Mouse (Mus musculus): ENCODE measurements around the gene Ubl3. TPM values are rescaled to one million over a fixed set of nuclear protein-coding genes. Genes with fewer than 3 reads are reported as not detected.

Gene Ubl3
- polyA plus RNA-seq, 1 experiment from 2014 or later, result 81.3 TPM

- 88% methylated on average over 8 of the region's 8 CpGs for WGBS
- Histone ChIP-seq H3K9ac (ENCODE audit: low read length) (no peak overlapping the region), H3K9me3 (ENCODE audit: control insufficient read depth, low read length) (no peaks in the 10 kb centered on the region), H3K4me3 (ENCODE audit: control insufficient read depth in 1 of 2, insufficient read depth in 1 of 2, low read depth in 1 of 2, low read length in 2 of 2) (no peak overlapping the region), H3K4me2 (ENCODE audit: low read length) (no peak overlapping the region), H3K4me1 (ENCODE audit: control insufficient read depth in 2 of 2, insufficient read depth in 2 of 2, low read length in 2 of 2) (peaks cover 8 to 28% of the 10 kb centered on the region in 2 experiments), H3K27ac (replicated peaks in 1 of 2; ENCODE audit: control insufficient read depth in 1 of 2, insufficient read depth in 1 of 2, low read depth in 2 of 2, low read length in 2 of 2) (no peak overlapping the region), H3K27me3 (ENCODE audit: control insufficient read depth, insufficient read depth, low read length) (no peaks in the 10 kb centered on the region), H3K36me3 (ENCODE audit: control insufficient read depth, insufficient read depth, low read length) (no peaks in the 10 kb centered on the region)
- no peak for ATAC-seq (ENCODE audit: insufficient number of reproducible peaks, insufficient read depth, low FRiP score, low read depth)
Observed at GRCm38 (mm10) chr5:148526631-148527030, 26.0 kb downstream of the Ubl3 start.

DNA sequence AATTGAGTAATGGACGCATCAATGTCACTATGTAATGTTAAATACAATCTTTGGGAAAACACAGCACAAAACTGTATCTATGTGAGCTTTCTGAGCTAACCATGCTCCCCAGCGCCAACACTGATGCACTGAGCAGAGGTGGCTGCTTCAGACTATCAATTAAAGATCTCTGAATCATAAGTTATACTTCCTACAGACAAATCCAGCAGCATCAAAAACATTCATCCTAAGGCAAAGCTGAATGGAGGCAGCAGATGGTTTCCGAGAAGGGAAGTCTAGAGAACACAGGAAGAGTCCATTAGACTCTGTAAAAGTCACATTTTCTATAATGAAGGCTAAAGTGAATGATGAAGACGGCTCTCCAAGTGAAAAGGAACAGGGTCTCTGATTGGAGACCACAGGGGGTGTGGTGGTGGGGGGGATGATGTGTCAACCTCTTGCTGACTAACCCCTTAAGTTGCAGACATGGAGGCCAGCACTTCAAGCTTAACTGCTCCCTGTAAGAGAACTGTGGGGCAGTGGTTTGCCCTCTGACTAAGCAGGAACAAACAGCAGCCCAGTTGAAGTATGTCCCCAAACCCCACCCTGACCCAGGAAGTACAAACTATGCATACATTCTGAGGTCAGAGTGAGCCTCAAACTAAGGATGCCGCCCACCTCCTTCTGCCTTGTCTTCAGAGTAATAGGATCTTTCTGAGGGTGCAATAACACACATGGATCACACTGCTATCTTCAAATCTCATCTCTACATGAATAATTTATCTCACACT lies 29.2 kb downstream of the Ubl3 start:
- Histone ChIP-seq H3K4me2 (ENCODE audit: low read length) (no peak overlapping the region), H3K4me3 (ENCODE audit: control insufficient read depth in 1 of 2, insufficient read depth in 1 of 2, low read depth in 1 of 2, low read length in 2 of 2) (no peak overlapping the region), H3K27me3 (ENCODE audit: control insufficient read depth, insufficient read depth, low read length) (no peaks in the 10 kb centered on the region), H3K4me1 (ENCODE audit: control insufficient read depth in 2 of 2, insufficient read depth in 2 of 2, low read length in 2 of 2) (peaks cover 13 to 35% of the 10 kb centered on the region in 2 experiments), H3K36me3 (ENCODE audit: control insufficient read depth, insufficient read depth, low read length) (no peaks in the 10 kb centered on the region), H3K9me3 (ENCODE audit: control insufficient read depth, low read length) (no peaks in the 10 kb centered on the region), H3K9ac (ENCODE audit: low read length) (no peak overlapping the region), H3K27ac (replicated peaks in 1 of 2; ENCODE audit: control insufficient read depth in 1 of 2, insufficient read depth in 1 of 2, low read depth in 2 of 2, low read length in 2 of 2) (no peak overlapping the region)
- no peak for ATAC-seq (ENCODE audit: insufficient number of reproducible peaks, insufficient read depth, low FRiP score, low read depth)
- 75% methylated on average over 5 of the region's 5 CpGs for WGBS

DNA sequence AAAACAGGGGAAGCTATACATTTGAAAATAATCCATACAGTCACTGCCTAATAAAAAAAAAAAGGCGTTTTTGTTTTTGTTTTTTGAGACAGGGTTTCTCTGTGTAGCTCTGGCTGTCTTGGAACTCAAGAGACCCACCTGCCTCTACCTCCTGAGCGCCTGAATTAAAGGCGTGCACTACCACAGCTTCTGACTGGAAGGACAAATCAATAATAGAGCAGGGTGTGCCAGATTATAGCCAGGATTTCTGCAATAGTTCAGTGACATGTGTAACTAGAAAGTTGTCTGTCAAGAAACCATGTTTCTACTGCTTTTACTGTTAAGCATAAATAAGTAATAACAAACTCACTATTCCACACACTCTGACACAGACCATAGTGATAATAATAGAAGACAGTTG lies 30.2 kb downstream of the Ubl3 start:
- no peak overlapping the region for H3K4me2 ChIP-seq (ENCODE audit: low read length)
- no peaks in the 10 kb centered on the region for H3K36me3 ChIP-seq (ENCODE audit: control insufficient read depth, insufficient read depth, low read length)
- no peaks in the 10 kb centered on the region for H3K27me3 ChIP-seq (ENCODE audit: control insufficient read depth, insufficient read depth, low read length)
- ATAC-seq (ENCODE audit: insufficient number of reproducible peaks, insufficient read depth, low FRiP score, low read depth), result no peak
- H3K9me3 ChIP-seq (ENCODE audit: control insufficient read depth, low read length), result no peaks in the 10 kb centered on the region
- no peak overlapping the region for H3K4me3 ChIP-seq (ENCODE audit: control insufficient read depth in 1 of 2, insufficient read depth in 1 of 2, low read depth in 1 of 2, low read length in 2 of 2)
- no peak overlapping the region for H3K27ac ChIP-seq (replicated peaks in 1 of 2; ENCODE audit: control insufficient read depth in 1 of 2, insufficient read depth in 1 of 2, low read depth in 2 of 2, low read length in 2 of 2)
- H3K4me1 ChIP-seq (ENCODE audit: control insufficient read depth in 2 of 2, insufficient read depth in 2 of 2, low read length in 2 of 2), result peaks cover 11 to 27% of the 10 kb centered on the region in 2 experiments
- 91% methylated on average over 3 of the region's 3 CpGs for WGBS
- no peak overlapping the region for H3K9ac ChIP-seq (ENCODE audit: low read length)

- Histone ChIP-seq H3K4me1 (ENCODE audit: control insufficient read depth in 2 of 2, insufficient read depth in 2 of 2, low read length in 2 of 2) (peaks cover 9 to 17% of the 10 kb centered on the region in 2 experiments; a peak in 3 of 4 replicates), H3K27ac (replicated peaks in 1 of 2; ENCODE audit: control insufficient read depth in 1 of 2, insufficient read depth in 1 of 2, low read depth in 2 of 2, low read length in 2 of 2) (no peak overlapping the region), H3K4me2 (ENCODE audit: low read length) (no peak overlapping the region), H3K9me3 (ENCODE audit: control insufficient read depth, low read length) (no peaks in the 10 kb centered on the region), H3K9ac (ENCODE audit: low read length) (no peak overlapping the region), H3K36me3 (ENCODE audit: control insufficient read depth, insufficient read depth, low read length) (no peaks in the 10 kb centered on the region), H3K27me3 (ENCODE audit: control insufficient read depth, insufficient read depth, low read length) (no peaks in the 10 kb centered on the region), H3K4me3 (ENCODE audit: control insufficient read depth in 1 of 2, insufficient read depth in 1 of 2, low read depth in 1 of 2, low read length in 2 of 2) (no peak overlapping the region)
- 58% methylated on average over 4 of the region's 4 CpGs for WGBS
- no peak for ATAC-seq (ENCODE audit: insufficient number of reproducible peaks, insufficient read depth, low FRiP score, low read depth)
Observed at GRCm38 (mm10) chr5:148517445-148517844, 35.1 kb downstream of the Ubl3 start.

DNA sequence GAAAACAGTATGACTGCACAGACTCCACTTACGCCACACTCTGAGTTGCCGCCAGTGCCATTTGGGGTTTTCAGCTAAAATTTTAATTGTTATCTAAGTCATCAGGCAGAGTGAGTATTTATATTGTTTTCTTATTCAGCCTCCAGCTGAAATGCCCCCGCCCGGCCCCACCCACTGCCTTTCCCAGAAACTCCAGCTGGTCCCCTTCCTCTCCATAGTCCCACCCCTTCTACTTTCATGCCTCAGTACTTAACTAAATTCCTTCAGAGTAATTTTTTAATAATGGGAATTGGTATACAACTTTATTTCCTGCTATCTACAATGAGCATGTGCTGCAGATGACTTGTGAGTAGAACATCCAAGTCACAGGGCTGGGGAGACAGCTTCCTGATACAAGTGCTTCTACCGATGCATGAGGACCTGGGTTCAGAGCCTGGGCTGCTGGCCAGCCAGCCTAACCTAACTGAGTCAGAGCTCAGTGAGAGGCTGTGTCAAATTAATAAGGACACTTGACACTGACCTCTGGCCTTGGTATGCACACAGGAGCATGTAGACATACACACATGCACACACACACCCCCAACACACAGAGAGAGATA lies 40.4 kb downstream of the Ubl3 start:
- H3K9ac ChIP-seq (ENCODE audit: low read length), result no peak overlapping the region
- 76% methylated on average over 5 of the region's 5 CpGs for WGBS
- no peaks in the 10 kb centered on the region for H3K27me3 ChIP-seq (ENCODE audit: control insufficient read depth, insufficient read depth, low read length)
- no peak overlapping the region for H3K27ac ChIP-seq (replicated peaks in 1 of 2; ENCODE audit: control insufficient read depth in 1 of 2, insufficient read depth in 1 of 2, low read depth in 2 of 2, low read length in 2 of 2)
- no peaks in the 10 kb centered on the region for H3K9me3 ChIP-seq (ENCODE audit: control insufficient read depth, low read length)
- ATAC-seq (ENCODE audit: insufficient number of reproducible peaks, insufficient read depth, low FRiP score, low read depth), result no peak
- no peak overlapping the region for H3K4me2 ChIP-seq (ENCODE audit: low read length)
- peaks cover 3 to 4% of the 10 kb centered on the region in 2 experiments; a peak in 1 of 4 replicates for H3K4me1 ChIP-seq (ENCODE audit: control insufficient read depth in 2 of 2, insufficient read depth in 2 of 2, low read length in 2 of 2)
- no peak overlapping the region for H3K4me3 ChIP-seq (ENCODE audit: control insufficient read depth in 1 of 2, insufficient read depth in 1 of 2, low read depth in 1 of 2, low read length in 2 of 2)
- peaks cover 43% of the 10 kb centered on the region for H3K36me3 ChIP-seq (ENCODE audit: control insufficient read depth, insufficient read depth, low read length)

DNA sequence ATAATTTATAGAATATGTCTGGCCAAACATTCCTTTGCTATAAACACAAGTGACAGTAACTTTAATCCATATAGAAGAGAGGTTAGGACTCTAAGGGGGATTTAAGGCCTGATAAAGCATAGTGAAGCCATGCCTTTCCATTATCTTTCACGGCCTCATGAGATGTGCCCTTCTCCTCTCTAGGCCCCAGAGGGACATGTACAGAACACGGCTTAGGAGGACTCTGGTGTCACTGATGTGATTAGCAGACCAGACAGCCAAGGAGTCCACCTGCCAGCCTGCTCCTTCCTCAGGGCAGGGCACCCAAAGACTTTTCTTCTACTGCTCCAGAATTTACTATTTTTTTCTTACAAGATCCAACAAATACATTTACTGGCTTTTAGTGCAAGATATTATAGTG lies 42.3 kb downstream of the Ubl3 start:
- ATAC-seq (ENCODE audit: insufficient number of reproducible peaks, insufficient read depth, low FRiP score, low read depth), result no peak
- Histone ChIP-seq H3K36me3 (ENCODE audit: control insufficient read depth, insufficient read depth, low read length) (peaks cover 61% of the 10 kb centered on the region), H3K9ac (ENCODE audit: low read length) (no peak overlapping the region), H3K9me3 (ENCODE audit: control insufficient read depth, low read length) (no peaks in the 10 kb centered on the region), H3K4me2 (ENCODE audit: low read length) (no peak overlapping the region), H3K27ac (replicated peaks in 1 of 2; ENCODE audit: control insufficient read depth in 1 of 2, insufficient read depth in 1 of 2, low read depth in 2 of 2, low read length in 2 of 2) (no peak overlapping the region), H3K4me3 (ENCODE audit: control insufficient read depth in 1 of 2, insufficient read depth in 1 of 2, low read depth in 1 of 2, low read length in 2 of 2) (no peak overlapping the region), H3K4me1 (ENCODE audit: control insufficient read depth in 2 of 2, insufficient read depth in 2 of 2, low read length in 2 of 2) (no peaks in the 10 kb centered on the region), H3K27me3 (ENCODE audit: control insufficient read depth, insufficient read depth, low read length) (no peaks in the 10 kb centered on the region)
- WGBS, result 77% methylated on average over 2 of the region's 2 CpGs

GRCm38 (mm10) chr5:148509731-148510130 lies 42.9 kb downstream of the Ubl3 start:
- WGBS, result 72% methylated on average over 7 of the region's 7 CpGs
- peaks cover 64% of the 10 kb centered on the region for H3K36me3 ChIP-seq (ENCODE audit: control insufficient read depth, insufficient read depth, low read length)
- no peak overlapping the region for H3K27ac ChIP-seq (replicated peaks in 1 of 2; ENCODE audit: control insufficient read depth in 1 of 2, insufficient read depth in 1 of 2, low read depth in 2 of 2, low read length in 2 of 2)
- H3K4me1 ChIP-seq (ENCODE audit: control insufficient read depth in 2 of 2, insufficient read depth in 2 of 2, low read length in 2 of 2), result no peaks in the 10 kb centered on the region
- no peaks in the 10 kb centered on the region for H3K9me3 ChIP-seq (ENCODE audit: control insufficient read depth, low read length)
- H3K27me3 ChIP-seq (ENCODE audit: control insufficient read depth, insufficient read depth, low read length), result no peaks in the 10 kb centered on the region
- H3K4me2 ChIP-seq (ENCODE audit: low read length), result no peak overlapping the region
- ATAC-seq (ENCODE audit: insufficient number of reproducible peaks, insufficient read depth, low FRiP score, low read depth), result no peak
- H3K4me3 ChIP-seq (ENCODE audit: control insufficient read depth in 1 of 2, insufficient read depth in 1 of 2, low read depth in 1 of 2, low read length in 2 of 2), result no peak overlapping the region
- H3K9ac ChIP-seq (ENCODE audit: low read length), result no peak overlapping the region

All from heart, embryonic 14.5 days (tissue).